Mouse (Mus musculus): ENCODE measurements around the gene Aim2. TPM values are rescaled to one million over a fixed set of nuclear protein-coding genes. Genes with fewer than 3 reads are reported as not detected.
"Not testable (repeated sequence)": the region's sequence is repeated elsewhere in the genome, so short reads cannot be mapped to it uniquely, and the experiment has no call there.

Aim2 gene
- total RNA-seq, 2 experiments from 2014 or later: 3.4 to 5.1 TPM

GRCm38 (mm10) chr1:173480399-173481181, 129.9 kb downstream of the Aim2 start:
- not testable (repeated sequence) for DNase-seq

- not testable (repeated sequence) for DNase-seq
Observed at GRCm38 (mm10) chr1:173481182-173481574, 130.5 kb downstream of the Aim2 start.

GRCm38 (mm10) chr1:173490812-173491480, 140.3 kb downstream of the Aim2 start, which contains the start of gene Ifi206:
TSS of gene Ifi206 (minus strand) at chr1:173491041.
- DNase-seq: not testable (repeated sequence)

- DNase-seq: not testable (repeated sequence)
Observed at GRCm38 (mm10) chr1:173491483-173491882, 140.8 kb downstream of the Aim2 start.

- DNase-seq: not testable (repeated sequence)
Observed at GRCm38 (mm10) chr1:173510595-173510994, 159.9 kb downstream of the Aim2 start.

Other genes starting within 250 kb of the Aim2 start
- not detected for gene Olfr1408, start 213.5 kb upstream of the Aim2 start, total RNA-seq (2021)
- gene Olfr1406, start 160.2 kb upstream of the Aim2 start, total RNA-seq (2021): not detected
- not detected for gene Olfr218, start 153.1 kb upstream of the Aim2 start, total RNA-seq (2021)
- not detected for gene Olfr1404, start 138.5 kb upstream of the Aim2 start, total RNA-seq (2021)
- gene Fcer1a, start 123.7 kb upstream of the Aim2 start, total RNA-seq (2021): not detected
- not detected for gene Olfr418, start 84.9 kb upstream of the Aim2 start, total RNA-seq (2021)
- gene Mptx2, start 73.1 kb upstream of the Aim2 start, total RNA-seq (2021): not detected
- gene Ackr1, start 17.1 kb upstream of the Aim2 start, total RNA-seq (2021): 1 to 10 TPM; 4.5 to 5.5 TPM
- 10 to 100 TPM; 13.5 to 19.4 TPM for gene Cadm3, start 16.8 kb downstream of the Aim2 start, total RNA-seq (2021)
- under 1 TPM; 0.54 to 0.82 TPM for gene Ifi206, start 140.2 kb downstream of the Aim2 start, total RNA-seq (2021)
- gene Ifi214, start 185.1 kb downstream of the Aim2 start, total RNA-seq (2021): under 1 TPM; 0.12 to 0.36 TPM
- 1 to 10 TPM in 1 of 2 experiments, under 1 TPM in 1; 0.54 to 1.0 TPM for gene Ifi213, start 248.4 kb downstream of the Aim2 start, total RNA-seq (2021)

All from adrenal gland, postnatal 10 days (tissue).